Mouse (Mus musculus) ZHBTc4 (cell line): Measurements from ENCODE around the gene Spata31d1c.

Experiments
- DNase-seq: peaks from one replicate; pipeline ENCODE4 v3.0.0-alpha.2; 2011; ENCODE audit warnings: low read depth, low spot score

The Spata31d1c gene

GRCm38 (mm10) chr13:65032758-65033157 is at the start of gene Spata31d1c:
Gene Spata31d1c, plus strand, starts transcription at chr13:65033058.
- DNase-seq, result no peak

GRCm38 (mm10) chr13:64988828-64989227 is 44.0 kb upstream of the Spata31d1c start:
- no peak for DNase-seq

GRCm38 (mm10) chr13:65005414-65005813 is 27.4 kb upstream of the Spata31d1c start:
- DNase-seq, result no peak

- DNase-seq, result no peak
These were observed 26.1 kb upstream of the Spata31d1c start for GRCm38 (mm10) chr13:65006760-65007159.

GRCm38 (mm10) chr13:65007971-65008370 is 24.9 kb upstream of the Spata31d1c start:
- DNase-seq, result no peak

GRCm38 (mm10) chr13:65011052-65011738 is 21.7 kb upstream of the Spata31d1c start:
- DNase-seq, result no peak

GRCm38 (mm10) chr13:65035057-65035456 is 2.2 kb downstream of the Spata31d1c start:
- DNase-seq, result peak; percentile 36

- DNase-seq, result no peak
These were observed 19.8 kb downstream of the Spata31d1c start, which contains the start of gene Prss47 for GRCm38 (mm10) chr13:65052660-65053059. Gene Prss47, minus strand, starts transcription at chr13:65052760.

GRCm38 (mm10) chr13:65069969-65070368 is 37.1 kb downstream of the Spata31d1c start:
- no peak for DNase-seq
